Mouse (Mus musculus): ENCODE results near the gene Fam122a.
A peak's percentile ranks its signal among the peaks of the same experiment; 100 is the strongest.

Gene Fam122a

GRCm38 (mm10) chr19:24491824-24492223 lies 14.7 kb upstream of the Fam122a start:
- DNase-seq (ENCODE audit: low read depth in 2 of 2, low spot score in 2 of 2), result no peak

- DNase-seq (ENCODE audit: low read depth in 2 of 2, low spot score in 2 of 2), result no peak
Measured at GRCm38 (mm10) chr19:24490275-24490674, 13.1 kb upstream of the Fam122a start.

GRCm38 (mm10) chr19:24486433-24487296 lies 9.5 kb upstream of the Fam122a start:
- no peak for DNase-seq (ENCODE audit: low read depth in 2 of 2, low spot score in 2 of 2)

GRCm38 (mm10) chr19:24484612-24485194 lies 7.5 kb upstream of the Fam122a start:
- no peak for DNase-seq (ENCODE audit: low read depth in 2 of 2, low spot score in 2 of 2)

GRCm38 (mm10) chr19:24480916-24481315 lies 3.8 kb upstream of the Fam122a start:
- DNase-seq (ENCODE audit: low read depth in 2 of 2, low spot score in 2 of 2), result no peak

GRCm38 (mm10) chr19:24476461-24476860 lies 695 bp downstream of the Fam122a start:
- DNase-seq (ENCODE audit: low read depth in 2 of 2, low spot score in 2 of 2), result peak in 1 of 2 experiments; percentile 41

- DNase-seq (ENCODE audit: low read depth in 2 of 2, low spot score in 2 of 2), result no peak
Measured at GRCm38 (mm10) chr19:24475281-24475680, 1.9 kb downstream of the Fam122a start.

GRCm38 (mm10) chr19:24472512-24472911 lies 4.6 kb downstream of the Fam122a start:
- no peak for DNase-seq (ENCODE audit: low read depth in 2 of 2, low spot score in 2 of 2)

GRCm38 (mm10) chr19:24471538-24471937 lies 5.6 kb downstream of the Fam122a start:
- DNase-seq (ENCODE audit: low read depth in 2 of 2, low spot score in 2 of 2), result no peak

- DNase-seq (ENCODE audit: low read depth in 2 of 2, low spot score in 2 of 2), result no peak
Measured at GRCm38 (mm10) chr19:24469216-24469615, 7.9 kb downstream of the Fam122a start.

- DNase-seq (ENCODE audit: low read depth in 2 of 2, low spot score in 2 of 2), result no peak
Measured at GRCm38 (mm10) chr19:24468616-24469015, 8.5 kb downstream of the Fam122a start.

GRCm38 (mm10) chr19:24463011-24463410 lies 14.1 kb downstream of the Fam122a start:
- DNase-seq (ENCODE audit: low read depth in 2 of 2, low spot score in 2 of 2), result no peak

- no peak for DNase-seq (ENCODE audit: low read depth in 2 of 2, low spot score in 2 of 2)
Measured at GRCm38 (mm10) chr19:24456591-24457231, 20.4 kb downstream of the Fam122a start.

GRCm38 (mm10) chr19:24455249-24455960 lies 21.8 kb downstream of the Fam122a start:
- DNase-seq (ENCODE audit: low read depth in 2 of 2, low spot score in 2 of 2), result no peak

GRCm38 (mm10) chr19:24454451-24454850 lies 22.7 kb downstream of the Fam122a start:
- DNase-seq (ENCODE audit: low read depth in 2 of 2, low spot score in 2 of 2), result no peak

- DNase-seq (ENCODE audit: low read depth in 2 of 2, low spot score in 2 of 2), result no peak
Measured at GRCm38 (mm10) chr19:24453379-24453778, 23.8 kb downstream of the Fam122a start.

- no peak for DNase-seq (ENCODE audit: low read depth in 2 of 2, low spot score in 2 of 2)
Measured at GRCm38 (mm10) chr19:24452441-24452898, 24.7 kb downstream of the Fam122a start.

- DNase-seq (ENCODE audit: low read depth in 2 of 2, low spot score in 2 of 2), result no peak
Measured at GRCm38 (mm10) chr19:24451626-24452025, 25.5 kb downstream of the Fam122a start.

- DNase-seq (ENCODE audit: low read depth in 2 of 2, low spot score in 2 of 2), result no peak
Measured at GRCm38 (mm10) chr19:24450740-24451139, 26.4 kb downstream of the Fam122a start.

GRCm38 (mm10) chr19:24444322-24444721 lies 32.8 kb downstream of the Fam122a start:
- DNase-seq (ENCODE audit: low read depth in 2 of 2, low spot score in 2 of 2), result no peak

- DNase-seq (ENCODE audit: low read depth in 2 of 2, low spot score in 2 of 2), result no peak
Measured at GRCm38 (mm10) chr19:24439715-24440114, 37.4 kb downstream of the Fam122a start.
